Mouse (Mus musculus) retina, postnatal 1 day (tissue): ENCODE measurements at regions not wholly inside any gene's neighbourhood (a gene's known extent, or its start where the extent isn't known, plus 50 kb on each side); places are given as distances from the start of the nearest gene placed in this dataset.

Source experiments
- DNase-seq: peaks from one replicate; pipeline ENCODE4 v3.0.0-alpha.2; 2012

- no peak for DNase-seq
These were observed 106.6 kb upstream of the Ptbp2 start for GRCm38 (mm10) chr3:119890911-119891310.

GRCm38 (mm10) chr3:119888487-119888886 lies 104.2 kb upstream of the Ptbp2 start:
- no peak for DNase-seq

GRCm38 (mm10) chr3:119876395-119876794 lies 92.1 kb upstream of the Ptbp2 start:
- DNase-seq, result no peak

DNA sequence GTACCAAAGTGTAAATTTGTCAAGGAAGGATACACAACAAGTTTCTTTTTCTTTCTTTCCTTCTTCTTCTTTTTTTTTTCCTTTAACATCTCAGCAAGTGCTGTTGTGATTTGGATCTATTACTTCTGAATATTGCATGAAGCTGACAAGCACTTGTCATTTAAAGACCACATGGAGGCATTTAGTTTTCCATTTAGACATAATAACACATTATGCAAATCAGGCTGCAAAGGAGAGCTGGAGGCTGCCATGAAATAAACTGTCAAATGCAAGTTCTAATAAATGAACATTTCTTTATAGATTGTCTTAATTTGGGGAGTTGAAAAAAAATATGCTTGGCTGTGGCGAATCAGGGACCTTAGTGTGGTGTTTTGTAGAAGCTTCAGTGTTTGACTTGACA lies 90.8 kb upstream of the Ptbp2 start:
- DNase-seq, result no peak

GRCm38 (mm10) chr3:119862194-119862957 lies 78.1 kb upstream of the Ptbp2 start:
- peak; percentile 22 for DNase-seq
